Mouse (Mus musculus): ENCODE measurements around the gene Cacybp.

GRCm38 (mm10) chr1:160210566-160210965 is 2.1 kb downstream of the Cacybp start:
- no peak for TF ChIP-seq TCF12 (IDR thresholded peaks at IDR 0.05; ENCODE audit: insufficient read depth, poor library complexity, severe bottlenecking)
- no peak for TF ChIP-seq E2F4 (IDR thresholded peaks at IDR 0.05; ENCODE audit: insufficient read depth)
